In genomic region chr12:32017636-32018375, GRCm38 (mm10) we compare ENCODE assay signal across 8 mouse cellular contexts. TPM values are rescaled to one million over a fixed set of nuclear protein-coding genes. Genes with fewer than 3 reads are reported as not detected.
DNase-seq lines count a peak whose midpoint lies in the region; ATAC-seq and TF ChIP-seq lines count a peak whose summit lies in the region.

No protein-coding gene starts in this region.

- peaks cover 17% of the 10 kb centered on the region for H3K36me3 ChIP-seq in liver, embryonic 14.5 days (replicated peaks; ENCODE audit: control insufficient read depth, insufficient read depth, low read depth)
- no peaks in the 10 kb centered on the region for H3K36me3 ChIP-seq in stomach, embryonic 15.5 days

- DNase-seq in gastrocnemius, postnatal 25 days = peak; percentile 15
- no peak for DNase-seq in gastrocnemius, adult 8-10 months (ENCODE audit: low spot score in 2 of 2)
- DNase-seq in fat pad, adult 2 months (ENCODE audit: extremely low read depth, low read depth, low spot score) = peak; percentile 64
- DNase-seq in liver, embryonic 14.5 days (ENCODE audit: low read depth in 3 of 3, low spot score in 3 of 3) = peak; percentile 10 to 47 (median 47)
- DNase-seq in cerebellum, adult 9-10 months = no peak
- no peak for DNase-seq in ovary, adult 18-20 months (ENCODE audit: low spot score)
- DNase-seq in cerebellum, postnatal 36 days = no peak

- TF ChIP-seq EP300 in liver, embryonic 14.5 days (IDR thresholded peaks at IDR 0.05; ENCODE audit: low read depth) = peak; percentile 35; the same call in 1 of the 2 replicates

- H3K4me1 ChIP-seq in liver, embryonic 14.5 days (replicated peaks; ENCODE audit: control insufficient read depth in 2 of 2, insufficient read depth in 2 of 2, low read length in 1 of 2) = peaks cover 15 to 37% of the 10 kb centered on the region in 2 experiments
- peaks cover 15% of the 10 kb centered on the region; the same call in 1 of the 2 replicates for H3K4me1 ChIP-seq in stomach, embryonic 15.5 days

- H3K27me3 ChIP-seq in liver, embryonic 14.5 days (ENCODE audit: control insufficient read depth, insufficient read depth, low read length) = no peaks in the 10 kb centered on the region
- H3K27me3 ChIP-seq in stomach, embryonic 15.5 days (replicated peaks) = no peaks in the 10 kb centered on the region

- H3K9me3 ChIP-seq in liver, embryonic 14.5 days (ENCODE audit: control insufficient read depth, low read length) = no peaks in the 10 kb centered on the region
- H3K9me3 ChIP-seq in stomach, embryonic 15.5 days = no peaks in the 10 kb centered on the region

- TF ChIP-seq CTCF in liver, embryonic 14.5 days (IDR thresholded peaks at IDR 0.05; ENCODE audit: low read depth) = 0 out of 2 replicates have a peak, but pooled peaks have one; percentile 11

- ATAC-seq in liver, embryonic 14.5 days (ENCODE audit: insufficient read depth) = peak; percentile 82
- no peak; the same call in 1 of the 2 replicates for ATAC-seq in stomach, embryonic 15.5 days (ENCODE audit: insufficient read depth, low FRiP score, low read depth)

- H3K4me2 ChIP-seq in liver, embryonic 14.5 days (ENCODE audit: low read depth) = peak overlapping the region; percentile 46
- H3K4me2 ChIP-seq in stomach, embryonic 15.5 days = no peak overlapping the region

- H3K4me3 ChIP-seq in liver, embryonic 14.5 days (ENCODE audit: insufficient read depth in 1 of 2, low read depth in 2 of 2, low read length in 2 of 2) = peak overlapping the region in 1 of 2 experiments; percentile 5; a peak in 1 of 4 replicates
- H3K4me3 ChIP-seq in stomach, embryonic 15.5 days (replicated peaks) = no peak overlapping the region

- H3K9ac ChIP-seq in liver, embryonic 14.5 days (replicated peaks) = peak overlapping the region; percentile 25
- no peak overlapping the region for H3K9ac ChIP-seq in stomach, embryonic 15.5 days

- 6% methylated on average over 7 of the region's 7 CpGs for WGBS in liver, embryonic 14.5 days (ENCODE audit: insufficient replicate concordance)
- 38% methylated on average over 7 of the region's 7 CpGs for WGBS in stomach, embryonic 15.5 days

- peak overlapping the region; percentile 78 for H3K27ac ChIP-seq in liver, embryonic 14.5 days
- H3K27ac ChIP-seq in stomach, embryonic 15.5 days = peak overlapping the region; percentile 31; the same call in 1 of the 2 replicates

RNA-seq across cellular contexts. Expression of gene Prkar2b, which starts 43.3 kb away (rescaled TPM):
- total RNA-seq in gastrocnemius, postnatal 25 days (2021) = 10 to 100 TPM in 1 of 2 experiments, under 1 TPM in 1; 1.00 to 12.7 TPM
- 1 to 10 TPM in 3 of 4 experiments, under 1 TPM in 1; 0.73 to 5.9 (median 3.0) TPM for total RNA-seq in gastrocnemius, adult 8-10 months (2022)
- polyA plus RNA-seq in liver, embryonic 14.5 days (2012; rRNA removed) = 26.3 and 41.3 TPM in 2 replicates
- polyA plus RNA-seq in liver, embryonic 14.5 days (2014; fragmentation: Nextera tagmentation; extraction: Ambion mirVana) = 89.6 and 101 TPM in 2 replicates
- polyA plus RNA-seq in stomach, embryonic 15.5 days (2015; fragmentation: Nextera tagmentation; extraction: Ambion mirVana) = 28.9 and 29.6 TPM in 2 replicates

Comparison
In these comparisons a context has a peak if more than half of its experiments do, and no peak if none do; other contexts are left out.
1. DNase-seq: peak in gastrocnemius, postnatal 25 days (single experiment), fat pad, adult 2 months (single experiment) and liver, embryonic 14.5 days (3 of 3); none in gastrocnemius, adult 8-10 months (0 of 2), cerebellum, adult 9-10 months (single experiment), ovary, adult 18-20 months (single experiment) and cerebellum, postnatal 36 days (0 of 2).